Mouse (Mus musculus) lung, adult 2 months (tissue): ENCODE data around the gene Cd80.

Experiments used
- CTCF ChIP-seq: fragments of 200-500 bp; IDR thresholded peaks from 2 replicates; pipeline ENCODE4 v1.5.1; 2011; ENCODE audit warnings: mild to moderate bottlenecking, low read length, control low read depth; ENCODE audit not compliant: insufficient read depth
- POLR2A ChIP-seq: fragments of 200-500 bp; IDR thresholded peaks from 2 replicates; pipeline ENCODE4 v1.6.1; 2011; ENCODE audit warnings: low read depth, mild to moderate bottlenecking, control low read depth, low read length, borderline replicate concordance; ENCODE audit errors: extremely low read depth

DNA sequence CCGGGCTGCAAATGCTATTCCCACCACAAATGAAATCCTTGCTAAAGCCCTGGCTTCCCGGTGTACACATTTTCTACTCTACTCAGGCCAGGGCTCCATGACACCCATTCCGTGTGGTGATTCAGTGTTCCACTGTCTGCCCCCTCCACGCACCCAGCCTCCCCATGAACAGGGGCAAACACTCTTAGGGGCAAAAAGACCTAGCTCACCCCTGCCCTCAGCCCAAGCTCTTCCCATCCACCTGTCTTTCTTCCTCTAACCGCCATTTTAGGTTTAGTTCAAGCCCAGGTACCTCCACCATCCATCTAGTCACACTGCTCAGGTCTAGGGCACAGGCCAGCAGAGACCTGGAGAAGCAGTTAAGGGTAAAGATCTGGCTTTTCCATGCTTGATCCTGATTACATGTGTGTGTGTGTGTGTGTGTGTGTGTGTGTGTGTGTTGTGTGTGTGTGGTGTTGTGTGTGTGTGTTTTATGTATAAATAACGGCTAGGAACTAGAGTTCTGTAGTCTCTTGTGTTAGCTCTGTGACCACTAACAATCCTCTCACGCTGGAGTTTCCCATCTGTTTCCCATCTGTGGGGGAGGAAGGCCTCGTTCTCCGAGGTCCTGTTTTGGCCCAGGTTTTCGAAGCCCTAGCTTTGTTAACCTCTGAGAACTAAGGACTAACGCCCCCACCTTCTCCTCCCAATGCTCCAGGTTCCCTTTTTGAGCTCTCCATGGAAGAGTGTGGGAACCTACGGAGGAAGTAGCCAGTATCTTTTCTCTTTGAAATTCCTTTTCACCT is 3.7 kb upstream of the Cd80 start:
- TF ChIP-seq POLR2A (no peak), CTCF (no peak)
